Mouse (Mus musculus) liver, embryonic 14.5 days (tissue): ENCODE data around the gene Ehbp1. TPM values are rescaled to one million over a fixed set of nuclear protein-coding genes. Genes with fewer than 3 reads are reported as not detected.

Experiments
- ATAC-seq: fragments of 200-750 bp; cut with Nextera tagmentation; 2 replicates; pipeline ENCODE4 v1.8.0; 2017; ENCODE audit warnings: moderate number of reproducible peaks, mild to moderate bottlenecking, moderate library complexity; ENCODE audit not compliant: insufficient read depth
- DNase-seq, 3 experiments: peaks; one replicate each; pipeline ENCODE4 v3.0.0-alpha.2; 2012 to 2013; ENCODE audit warnings: low read depth in 3 of 3, low spot score in 3 of 3
- H3K27ac ChIP-seq: fragments of 300-500 bp; sonication (generic); 2 replicates; pipeline ENCODE4 v1.5.1; 2014; ENCODE audit warnings: moderate library complexity, mild to moderate bottlenecking, control low read depth, inconsistent platforms
- H3K27me3 ChIP-seq: fragments of 300-500 bp; sonication (generic); 2 replicates; pipeline ENCODE4 v1.6.1; 2014; ENCODE audit warnings: mild to moderate bottlenecking, low read length, moderate library complexity; ENCODE audit not compliant: control insufficient read depth, insufficient read depth
- H3K36me3 ChIP-seq: fragments of 300-500 bp; sonication (generic); replicated peaks from 2 replicates; pipeline ENCODE4 v1.6.1; 2014; ENCODE audit warnings: low read depth; ENCODE audit not compliant: control insufficient read depth, insufficient read depth
- H3K4me1 ChIP-seq, 2 experiments: fragments of 200-500 bp in 1 of 2; fragments of 300-500 bp in 1 of 2; sonication (generic) in 1 of 2; replicated peaks; 2 replicates each; pipeline ENCODE4 v1.6.1; 2012 to 2014; ENCODE audit warnings: antibody characterized with exemption in 1 of 2, inconsistent platforms in 1 of 2, low read length in 1 of 2; ENCODE audit not compliant: control insufficient read depth in 2 of 2, insufficient read depth in 2 of 2
- H3K4me2 ChIP-seq: fragments of 300-500 bp; sonication (generic); 2 replicates; pipeline ENCODE4 v1.6.1; 2014; ENCODE audit warnings: low read depth, mild to moderate bottlenecking, control low read depth, moderate library complexity
- H3K4me3 ChIP-seq, 2 experiments: fragments of 200-500 bp in 1 of 2; fragments of 300-500 bp in 1 of 2; sonication (generic) in 1 of 2; 2 replicates each; pipeline ENCODE4 v1.5.1; 2012 to 2014; ENCODE audit warnings: low read depth in 2 of 2, low read length in 2 of 2, mild to moderate bottlenecking in 2 of 2, control low read depth in 1 of 2, inconsistent platforms in 1 of 2, moderate library complexity in 1 of 2; ENCODE audit not compliant: insufficient read depth in 1 of 2
- H3K9ac ChIP-seq: fragments of 300-500 bp; sonication (generic); replicated peaks from 2 replicates; pipeline ENCODE4 v1.6.1; 2014; ENCODE audit warnings: mild to moderate bottlenecking, control low read depth, moderate library complexity
- H3K9me3 ChIP-seq: fragments of 300-500 bp; sonication (generic); 2 replicates; pipeline ENCODE4 v1.6.1; 2016; ENCODE audit warnings: low read length, mixed read lengths; ENCODE audit not compliant: control insufficient read depth
- CTCF ChIP-seq: IDR thresholded peaks from 2 replicates; pipeline ENCODE4 v1.5.1; 2016; ENCODE audit warnings: antibody characterized with exemption, low read depth, control low read depth
- EP300 ChIP-seq: IDR thresholded peaks from 2 replicates; pipeline ENCODE4 v1.6.1; 2016; ENCODE audit warnings: antibody characterized with exemption, low read depth
- WGBS: fragments of 180-500 bp; shearing (Covaris S2); extraction: QIAGEN DNeasy Blood & Tissue Kit; methylation state at CpG from one replicate; pipeline ENCODE4 v1.1.7; 2014; ENCODE audit not compliant: insufficient replicate concordance; 5-methylcytosine and 5-hydroxymethylcytosine counted together
- polyA plus RNA-seq, 2 experiments: library from polyadenylated mRNA; depleted of rRNA in 1 of 2; stranded (reverse) in 1 of 2; unstranded in 1 of 2; fragments of >200 nt; fragmentation: Nextera tagmentation in 1 of 2; extraction: Ambion mirVana in 1 of 2; gene quantifications; 2 replicates each; pipeline versions ENCODE4 v1.2.1 to v1.2.3; 2012 to 2014

Ehbp1 gene
- polyA plus RNA-seq, 2 experiments = 1.7 to 3.3 TPM

DNA sequence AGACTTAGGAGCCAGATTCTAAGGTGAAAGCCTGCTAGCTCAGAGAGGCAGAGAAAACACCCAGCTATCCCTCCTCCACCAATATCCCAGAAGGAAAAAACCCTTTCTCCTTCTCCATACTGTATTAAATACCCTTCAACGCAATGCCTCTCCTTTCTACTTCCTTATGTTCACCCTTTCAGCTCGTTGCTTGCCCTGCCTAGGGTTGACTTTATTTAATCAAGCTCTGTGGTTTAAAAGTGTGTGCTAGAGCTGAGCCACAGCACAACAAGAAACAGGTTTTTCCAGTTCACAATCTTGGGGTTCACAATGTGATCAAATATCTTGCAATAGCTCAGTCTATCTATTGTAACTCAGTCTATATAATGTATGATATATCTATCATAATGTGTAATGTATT, 7.9 kb upstream of the Ehbp1 start:
- no peaks in the 10 kb centered on the region for H3K4me1 ChIP-seq
- no peaks in the 10 kb centered on the region for H3K27me3 ChIP-seq
- 36% methylated on average over 2 of the region's 2 CpGs for WGBS
- no peak overlapping the region for H3K4me2 ChIP-seq
- no peak overlapping the region for H3K27ac ChIP-seq
- H3K9ac ChIP-seq = no peak overlapping the region
- no peaks in the 10 kb centered on the region for H3K36me3 ChIP-seq
- H3K4me3 ChIP-seq = no peak overlapping the region
- H3K9me3 ChIP-seq = no peaks in the 10 kb centered on the region
- DNase-seq = no peak
- ATAC-seq = no peak
- TF ChIP-seq EP300 (no peak), CTCF (no peak)

DNA sequence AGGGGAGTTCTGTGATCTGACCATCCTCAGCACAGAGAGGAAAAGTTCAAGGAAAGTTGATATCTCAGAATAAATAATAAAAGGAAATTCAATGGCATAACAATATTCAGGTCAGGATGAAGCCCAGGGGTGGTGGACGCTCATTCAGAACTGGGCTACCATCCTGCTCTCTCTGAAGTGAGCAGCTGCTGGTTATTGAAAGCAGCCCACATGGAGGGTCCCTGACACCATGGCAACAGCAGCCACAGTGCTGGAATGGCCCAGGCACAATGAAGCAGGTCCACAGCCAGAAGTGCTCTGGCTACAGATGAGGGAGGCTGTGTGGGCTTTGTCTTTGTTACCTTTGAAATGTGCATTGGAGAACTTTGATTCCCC, 6.4 kb upstream of the Ehbp1 start:
- no peak for TF ChIP-seq CTCF
- TF ChIP-seq EP300 = no peak
- DNase-seq (no peak), ATAC-seq (no peak)
- WGBS = 48% methylated on average over 1 of the region's 1 CpGs
- Histone ChIP-seq H3K36me3 (no peaks in the 10 kb centered on the region), H3K27me3 (no peaks in the 10 kb centered on the region), H3K27ac (no peak overlapping the region), H3K4me1 (no peaks in the 10 kb centered on the region), H3K9ac (no peak overlapping the region), H3K9me3 (no peaks in the 10 kb centered on the region), H3K4me2 (no peak overlapping the region), H3K4me3 (no peak overlapping the region)

DNA sequence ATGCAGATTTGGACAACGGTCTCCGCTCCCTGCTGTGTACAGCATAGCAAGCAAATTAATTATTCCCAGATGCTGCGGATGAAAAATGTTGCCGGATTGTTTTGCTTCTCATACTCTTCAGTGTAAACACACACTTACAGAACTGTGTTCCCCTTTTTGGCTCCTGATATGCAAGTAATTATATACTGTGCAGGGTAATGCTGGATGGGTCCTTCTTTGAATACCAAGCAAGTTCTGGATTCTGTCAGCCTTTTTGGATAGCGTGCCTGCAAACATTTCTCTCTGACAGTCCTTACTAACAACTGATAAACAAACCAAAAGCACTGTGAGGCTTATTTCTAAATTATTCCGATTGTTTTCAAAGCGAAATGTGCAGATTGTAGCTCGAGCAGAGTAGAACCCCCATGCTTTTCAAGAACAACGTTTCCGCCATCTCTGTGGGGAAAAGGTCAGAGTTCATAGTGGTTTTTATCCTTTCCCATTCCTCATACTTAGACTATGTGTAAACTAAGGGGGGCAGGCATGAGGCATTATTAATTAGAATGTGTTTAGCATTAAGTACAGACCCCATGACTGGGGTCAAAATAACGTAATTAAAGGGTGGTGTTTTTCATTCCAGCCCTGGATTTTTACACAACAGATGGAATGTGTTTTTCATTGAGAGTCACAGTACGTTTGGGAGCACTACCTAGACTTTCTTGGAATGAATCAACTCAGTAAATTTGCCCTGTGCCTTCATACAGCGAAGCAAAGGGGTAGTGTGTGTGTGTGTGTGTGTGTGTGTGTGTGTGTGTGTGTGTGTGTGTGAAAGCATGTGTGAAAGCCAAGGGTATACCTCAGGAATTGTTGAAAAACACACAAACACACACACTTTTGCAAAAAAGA, 5.8 kb upstream of the Ehbp1 start:
- no peak overlapping the region for H3K9ac ChIP-seq
- ATAC-seq = no peak
- 59% methylated on average over 13 of the region's 13 CpGs for WGBS
- DNase-seq = no peak
- no peaks in the 10 kb centered on the region for H3K27me3 ChIP-seq
- no peak overlapping the region for H3K4me3 ChIP-seq
- no peaks in the 10 kb centered on the region for H3K9me3 ChIP-seq
- H3K4me1 ChIP-seq = no peaks in the 10 kb centered on the region
- no peak overlapping the region for H3K4me2 ChIP-seq
- H3K36me3 ChIP-seq = no peaks in the 10 kb centered on the region
- H3K27ac ChIP-seq = no peak overlapping the region
- TF ChIP-seq EP300 = no peak
- TF ChIP-seq CTCF = no peak

DNA sequence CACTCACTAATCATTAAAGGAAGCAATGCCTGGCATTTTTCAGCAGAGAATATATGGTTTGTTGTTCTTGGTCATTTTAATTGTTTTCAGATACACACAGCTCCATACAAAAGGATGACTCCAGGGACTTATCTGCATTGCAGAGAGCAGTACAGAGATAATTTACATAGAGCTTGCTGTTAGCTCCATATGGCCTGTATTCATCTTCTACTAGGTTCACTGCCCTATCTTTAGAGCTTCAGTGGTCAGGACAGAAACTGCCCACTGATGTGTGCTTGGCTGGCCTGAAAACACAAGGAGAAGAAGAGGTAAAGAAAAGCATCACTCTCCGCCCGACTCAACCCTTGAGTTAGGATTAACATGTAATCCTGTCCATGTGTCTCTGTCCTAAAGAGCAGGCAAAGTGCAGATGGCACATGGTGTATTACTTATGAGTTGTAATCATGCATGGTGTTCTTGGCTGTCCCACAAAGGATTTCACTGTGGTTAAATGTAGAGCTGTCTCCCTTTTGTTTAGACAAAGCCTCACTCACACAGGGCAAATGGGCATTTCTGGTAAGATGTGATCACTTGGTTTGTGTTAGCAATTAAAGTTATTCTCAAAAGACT, 14.7 kb downstream of the Ehbp1 start:
- Histone ChIP-seq H3K36me3 (no peaks in the 10 kb centered on the region), H3K27me3 (no peaks in the 10 kb centered on the region), H3K9me3 (no peaks in the 10 kb centered on the region), H3K4me1 (no peaks in the 10 kb centered on the region), H3K27ac (no peak overlapping the region), H3K4me3 (no peak overlapping the region), H3K4me2 (no peak overlapping the region), H3K9ac (no peak overlapping the region)
- TF ChIP-seq EP300 (no peak), CTCF (no peak)
- 74% methylated on average over 2 of the region's 2 CpGs for WGBS
- ATAC-seq (no peak), DNase-seq (no peak)

DNA sequence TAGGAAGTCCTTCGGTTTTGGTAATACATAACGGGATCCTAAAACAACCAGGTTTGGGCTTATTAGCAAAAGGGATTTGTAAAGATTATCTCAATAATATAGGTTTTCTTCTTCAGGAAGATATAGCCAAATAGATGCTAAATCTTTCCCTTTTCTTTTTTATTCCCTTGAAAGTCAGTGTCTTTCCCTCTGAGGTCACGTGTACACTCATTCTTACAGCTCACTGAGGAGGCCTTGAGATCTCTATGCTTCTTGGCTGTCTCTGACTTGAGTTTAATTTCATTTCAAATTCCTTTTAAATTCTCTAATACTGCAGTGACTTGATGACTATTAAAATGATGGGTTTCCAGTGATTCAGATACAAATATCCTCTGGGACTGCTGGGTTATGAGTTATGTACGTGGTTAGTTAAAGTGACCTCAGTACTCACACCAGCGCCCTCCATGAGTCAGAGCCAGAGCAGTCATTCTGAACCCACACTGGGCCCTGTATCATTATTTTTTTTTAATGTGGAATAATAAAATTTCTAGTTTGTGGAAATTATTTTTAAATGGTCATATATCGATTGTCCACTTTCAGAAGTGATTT, 24.2 kb downstream of the Ehbp1 start:
- Histone ChIP-seq H3K27ac (no peak overlapping the region), H3K4me2 (no peak overlapping the region), H3K4me1 (no peaks in the 10 kb centered on the region), H3K27me3 (no peaks in the 10 kb centered on the region), H3K36me3 (no peaks in the 10 kb centered on the region), H3K9me3 (no peaks in the 10 kb centered on the region), H3K4me3 (no peak overlapping the region), H3K9ac (no peak overlapping the region)
- TF ChIP-seq EP300 (no peak), CTCF (no peak)
- no peak for DNase-seq
- 74% methylated on average over 6 of the region's 6 CpGs for WGBS
- ATAC-seq = no peak
